Mouse (Mus musculus) hindbrain, embryonic 15.5 days (tissue): ENCODE measurements around the gene Babam2. TPM values are rescaled to one million over a fixed set of nuclear protein-coding genes. Genes with fewer than 3 reads are reported as not detected.
"Not testable (repeated sequence)": the region's sequence is repeated elsewhere in the genome, so short reads cannot be mapped to it uniquely, and the experiment has no call there.

Source experiments
- ATAC-seq: fragments of 200-750 bp; cut with Nextera tagmentation; 2 replicates; pipeline ENCODE4 v1.8.0; 2017; ENCODE audit warnings: low read depth, moderate number of reproducible peaks, moderate TSS enrichment; ENCODE audit not compliant: low FRiP score
- H3K27ac ChIP-seq: fragments of 300-500 bp; sonication (generic); replicated peaks from 2 replicates; pipeline ENCODE4 v1.5.1; 2015; ENCODE audit warnings: mild to moderate bottlenecking, inconsistent platforms
- H3K27me3 ChIP-seq: fragments of 300-500 bp; sonication (generic); 2 replicates; pipeline ENCODE4 v1.6.1; 2015; ENCODE audit warnings: control low read depth, inconsistent platforms
- H3K36me3 ChIP-seq: fragments of 300-500 bp; sonication (generic); 2 replicates; pipeline ENCODE4 v1.6.1; 2015; ENCODE audit warnings: control low read depth, inconsistent platforms
- H3K4me1 ChIP-seq: fragments of 300-500 bp; sonication (generic); replicated peaks from 2 replicates; pipeline ENCODE4 v1.6.1; 2015; ENCODE audit warnings: control low read depth, inconsistent platforms
- H3K4me2 ChIP-seq: fragments of 300-500 bp; sonication (generic); 2 replicates; pipeline ENCODE4 v1.6.1; 2015; ENCODE audit warnings: moderate library complexity, mild to moderate bottlenecking, inconsistent platforms
- H3K4me3 ChIP-seq: fragments of 300-500 bp; sonication (generic); 2 replicates; pipeline ENCODE4 v1.5.1; 2015; ENCODE audit warnings: mild to moderate bottlenecking, inconsistent platforms
- H3K9ac ChIP-seq: fragments of 300-500 bp; sonication (generic); 2 replicates; pipeline ENCODE4 v1.6.1; 2015; ENCODE audit warnings: inconsistent platforms
- H3K9me3 ChIP-seq: fragments of 300-500 bp; sonication (generic); 2 replicates; pipeline ENCODE4 v1.6.1; 2016; ENCODE audit warnings: control low read depth, inconsistent platforms
- WGBS: fragments of 180-500 bp; shearing (Covaris S2); methylation state at CpG from one replicate; pipeline ENCODE4 v1.1.7; 2015; 5-methylcytosine and 5-hydroxymethylcytosine counted together
- polyA plus RNA-seq: library from polyadenylated mRNA; unstranded; fragments of >200 nt; fragmentation: Nextera tagmentation; extraction: Ambion mirVana; gene quantifications from 2 replicates; pipeline ENCODE4 v1.2.1, GENCODE M21; 2015

The Babam2 gene
- polyA plus RNA-seq, 1 experiment from 2014 or later, result 52.8 TPM

DNA sequence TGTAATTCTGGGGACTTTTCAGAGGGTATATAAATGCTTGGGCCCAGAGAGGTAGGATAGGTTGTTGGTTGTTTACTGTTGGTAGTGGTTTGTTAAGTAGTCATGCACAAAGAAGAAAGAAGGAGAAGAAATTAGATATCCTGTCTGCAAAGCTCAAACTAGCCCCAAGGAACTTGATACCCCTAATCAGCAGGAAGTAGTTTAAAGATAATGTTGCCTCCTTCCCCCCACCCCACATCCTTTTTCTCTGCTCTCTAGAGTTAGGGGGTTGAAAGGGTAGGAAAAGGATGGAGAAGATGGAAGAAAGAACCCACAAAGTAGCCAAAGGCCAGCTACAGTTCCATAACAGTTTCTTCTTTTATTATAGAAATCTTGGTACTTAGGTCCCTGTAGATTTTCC, 99.5 kb downstream of the Babam2 start:
- no peaks in the 10 kb centered on the region for H3K9me3 ChIP-seq

GRCm38 (mm10) chr5:31804211-31804610, 106.7 kb downstream of the Babam2 start:
- not testable (repeated sequence) for ATAC-seq, H3K36me3 ChIP-seq, H3K27me3 ChIP-seq, H3K4me1 ChIP-seq, H3K4me3 ChIP-seq, H3K9me3 ChIP-seq, H3K9ac ChIP-seq, H3K4me2 ChIP-seq, H3K27ac ChIP-seq
- 92% methylated on average over 8 of the region's 8 CpGs for WGBS

More for the DNA sequence above, 99.5 kb downstream of the Babam2 start:
- H3K4me2 ChIP-seq, result no peak overlapping the region
- no peak overlapping the region for H3K9ac ChIP-seq
- no peak for ATAC-seq
- no peak overlapping the region for H3K4me3 ChIP-seq
- H3K27me3 ChIP-seq, result no peaks in the 10 kb centered on the region
- no peak overlapping the region for H3K27ac ChIP-seq
- no peaks in the 10 kb centered on the region for H3K4me1 ChIP-seq
- H3K36me3 ChIP-seq, result no peaks in the 10 kb centered on the region

- 77% methylated on average over 8 of the region's 8 CpGs for whole genome bisulfite sequencing
- Histone ChIP-seq H3K4me1 (no peaks in the 10 kb centered on the region), H3K9me3 (no peaks in the 10 kb centered on the region), H3K36me3 (no peaks in the 10 kb centered on the region), H3K27me3 (no peaks in the 10 kb centered on the region), H3K27ac (no peak overlapping the region), H3K9ac (no peak overlapping the region), H3K4me3 (no peak overlapping the region), H3K4me2 (no peak overlapping the region)
- ATAC-seq, result no peak
Observed at GRCm38 (mm10) chr5:31804751-31805150, 107.3 kb downstream of the Babam2 start.

DNA sequence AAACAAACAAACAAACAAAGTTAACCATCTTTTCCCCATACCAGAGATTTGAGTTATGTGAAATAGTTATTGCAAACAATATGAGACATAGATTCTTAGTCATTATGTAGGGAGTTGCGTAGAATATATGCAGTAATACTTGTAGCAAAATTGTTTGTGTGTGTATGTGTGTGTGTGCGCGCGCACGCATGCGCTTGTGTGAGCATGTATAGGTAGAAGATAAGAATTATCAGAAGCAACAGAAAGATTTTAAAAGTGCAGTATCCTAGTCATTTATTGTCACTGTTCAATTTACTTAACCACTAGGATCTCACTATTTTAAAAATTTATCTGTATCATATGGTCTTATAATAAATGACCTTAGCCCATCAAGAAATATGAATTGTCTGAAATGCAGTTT, 109.8 kb downstream of the Babam2 start:
- ATAC-seq, result no peak
- Histone ChIP-seq H3K4me3 (no peak overlapping the region), H3K27ac (no peak overlapping the region), H3K27me3 (no peaks in the 10 kb centered on the region), H3K9me3 (no peaks in the 10 kb centered on the region), H3K4me2 (no peak overlapping the region), H3K4me1 (no peaks in the 10 kb centered on the region; the same call in 1 of the 2 replicates), H3K9ac (no peak overlapping the region), H3K36me3 (no peaks in the 10 kb centered on the region)
- WGBS, result 98% methylated on average over 6 of the region's 6 CpGs

DNA sequence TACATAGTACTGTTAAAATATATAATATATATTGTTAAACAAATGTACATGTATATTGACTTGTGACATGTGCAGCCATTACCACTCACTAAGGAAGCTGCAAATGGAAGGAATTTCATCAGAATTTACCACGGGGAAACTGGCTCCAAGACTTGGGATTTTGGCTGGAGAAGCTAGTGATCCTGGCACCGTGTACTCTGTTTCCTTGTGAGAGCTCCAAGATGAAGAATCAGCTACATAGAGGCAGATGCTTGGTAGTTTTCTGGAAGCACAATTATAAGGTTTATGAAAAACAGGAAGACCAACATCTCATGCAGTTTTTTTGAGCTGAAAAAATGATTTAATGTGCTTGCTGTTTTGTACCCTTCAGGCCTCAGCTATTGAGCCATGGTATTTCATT, 110.8 kb downstream of the Babam2 start:
- Histone ChIP-seq H3K9ac (no peak overlapping the region), H3K4me2 (no peak overlapping the region), H3K4me1 (no peaks in the 10 kb centered on the region; the same call in 1 of the 2 replicates), H3K4me3 (no peak overlapping the region), H3K9me3 (no peaks in the 10 kb centered on the region), H3K27ac (no peak overlapping the region), H3K36me3 (no peaks in the 10 kb centered on the region), H3K27me3 (no peaks in the 10 kb centered on the region)
- no peak for ATAC-seq
- 71% methylated on average over 2 of the region's 2 CpGs for WGBS

DNA sequence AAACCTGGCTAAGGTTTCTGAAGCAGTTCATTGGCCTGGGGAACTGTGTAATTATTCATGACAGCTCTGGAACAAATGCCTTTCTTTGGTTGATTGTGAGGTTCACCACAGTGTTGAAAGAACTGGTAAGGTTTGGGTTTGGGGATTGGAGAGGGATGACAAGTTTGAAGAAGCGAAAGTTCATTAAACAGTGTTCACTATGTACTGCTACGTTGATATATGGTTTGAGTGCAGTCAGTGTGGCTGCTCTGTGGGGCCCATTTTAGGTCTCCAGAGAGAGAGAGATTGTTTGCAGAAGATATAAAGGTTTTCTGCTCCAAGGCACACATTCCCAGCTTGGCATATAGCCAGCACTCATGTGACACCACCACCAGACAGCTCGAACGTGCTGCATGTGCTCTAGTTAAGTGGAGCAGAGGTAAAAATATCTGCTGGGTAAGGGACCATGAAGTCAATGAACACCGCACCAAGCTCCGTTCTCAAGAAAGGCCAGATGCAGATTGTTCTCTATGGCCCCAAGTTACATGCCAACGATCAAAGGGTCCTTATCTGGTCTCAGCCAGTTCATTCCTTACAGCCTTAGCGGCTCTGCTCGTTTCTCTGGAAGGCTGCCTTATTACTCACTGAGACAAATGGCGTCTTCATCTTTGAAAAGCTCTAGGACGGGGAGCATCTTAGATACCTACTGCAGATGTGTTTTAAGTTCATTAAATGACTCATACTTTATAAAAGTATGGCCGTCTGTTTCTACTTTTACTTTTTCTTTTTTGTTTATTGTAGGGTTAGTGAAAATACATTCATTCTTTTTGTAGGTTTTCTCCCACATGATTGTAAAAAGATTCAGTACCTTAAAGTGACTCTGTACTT, 113.5 kb downstream of the Babam2 start:
- WGBS, result 51% methylated on average over 12 of the region's 12 CpGs
- ATAC-seq, result no peak

GRCm38 (mm10) chr5:31811663-31812001, 114.1 kb downstream of the Babam2 start:
- H3K4me2 ChIP-seq, result no peak overlapping the region
- 83% methylated on average over 1 of the region's 1 CpGs for WGBS
- no peak for ATAC-seq
- H3K4me1 ChIP-seq, result no peaks in the 10 kb centered on the region; the same call in 1 of the 2 replicates
- H3K9me3 ChIP-seq, result no peaks in the 10 kb centered on the region
- no peaks in the 10 kb centered on the region for H3K36me3 ChIP-seq
- H3K27me3 ChIP-seq, result no peaks in the 10 kb centered on the region
- H3K4me3 ChIP-seq, result no peak overlapping the region
- H3K9ac ChIP-seq, result no peak overlapping the region
- no peak overlapping the region for H3K27ac ChIP-seq

More for the DNA sequence above, 113.5 kb downstream of the Babam2 start:
- Histone ChIP-seq H3K4me3 (no peak overlapping the region), H3K4me1 (no peaks in the 10 kb centered on the region; the same call in 1 of the 2 replicates), H3K27ac (no peak overlapping the region), H3K9me3 (no peaks in the 10 kb centered on the region), H3K4me2 (no peak overlapping the region), H3K9ac (no peak overlapping the region), H3K36me3 (no peaks in the 10 kb centered on the region), H3K27me3 (no peaks in the 10 kb centered on the region)

DNA sequence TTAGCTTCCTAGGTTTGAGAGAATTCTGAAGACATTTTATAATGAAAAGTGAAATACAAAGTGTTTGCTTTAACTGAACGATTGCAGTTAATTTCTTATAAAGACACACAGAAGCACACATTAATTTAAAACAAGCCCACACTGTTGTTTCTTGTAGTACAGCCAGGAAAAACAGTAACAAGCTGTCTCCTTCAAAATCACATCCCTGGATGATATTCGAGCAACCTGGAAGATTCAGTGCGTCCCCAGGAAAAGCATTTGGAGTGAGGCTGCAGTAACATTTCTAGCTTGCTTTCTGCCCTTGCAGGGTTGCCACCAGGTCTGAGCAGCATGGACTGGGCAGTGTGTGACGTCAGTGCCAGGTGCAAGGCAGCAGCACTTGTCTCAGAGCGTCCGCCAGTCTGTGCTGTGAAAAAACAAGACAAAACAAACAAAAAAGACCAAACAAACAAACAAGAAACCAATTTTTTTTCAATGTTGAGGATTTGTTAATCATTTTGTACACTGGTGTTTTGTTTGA, 115.7 kb downstream of the Babam2 start:
- H3K4me1 ChIP-seq, result no peaks in the 10 kb centered on the region; the same call in 1 of the 2 replicates
- no peak overlapping the region for H3K4me3 ChIP-seq
- H3K9me3 ChIP-seq, result no peaks in the 10 kb centered on the region
- no peaks in the 10 kb centered on the region for H3K27me3 ChIP-seq
- 83% methylated on average over 6 of the region's 6 CpGs for WGBS
- H3K4me2 ChIP-seq, result no peak overlapping the region
- no peak overlapping the region for H3K27ac ChIP-seq
- no peak overlapping the region for H3K9ac ChIP-seq
- ATAC-seq, result no peak
- no peaks in the 10 kb centered on the region for H3K36me3 ChIP-seq

GRCm38 (mm10) chr5:31814068-31814467, 116.6 kb downstream of the Babam2 start:
- 95% methylated on average over 4 of the region's 4 CpGs for WGBS
- no peaks in the 10 kb centered on the region for H3K27me3 ChIP-seq
- H3K4me3 ChIP-seq, result no peak overlapping the region
- H3K4me2 ChIP-seq, result no peak overlapping the region
- ATAC-seq, result no peak
- H3K27ac ChIP-seq, result no peak overlapping the region
- H3K9me3 ChIP-seq, result no peaks in the 10 kb centered on the region
- no peaks in the 10 kb centered on the region for H3K36me3 ChIP-seq
- H3K9ac ChIP-seq, result no peak overlapping the region
- no peaks in the 10 kb centered on the region; the same call in 1 of the 2 replicates for H3K4me1 ChIP-seq

DNA sequence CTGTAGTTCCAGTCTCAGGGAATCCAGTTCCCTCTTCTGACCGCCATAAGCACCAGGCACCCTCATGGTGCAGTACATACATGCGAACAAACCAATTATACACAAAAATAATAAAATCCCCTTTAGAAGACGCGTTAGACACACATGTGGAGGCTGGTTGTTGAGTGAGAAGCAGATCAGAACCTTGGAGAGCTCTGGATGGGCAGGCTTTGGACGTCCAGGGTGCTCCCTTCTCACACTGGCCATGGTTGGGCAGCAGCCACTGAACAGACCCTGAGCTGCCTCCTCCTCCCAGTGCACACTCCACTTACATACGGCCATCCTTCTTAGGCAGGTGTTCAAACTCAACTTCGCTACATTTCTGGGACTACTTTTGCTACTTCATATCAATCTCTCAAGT, 117.6 kb downstream of the Babam2 start:
- Histone ChIP-seq H3K9me3 (no peaks in the 10 kb centered on the region), H3K4me3 (no peak overlapping the region), H3K4me2 (no peak overlapping the region), H3K4me1 (no peaks in the 10 kb centered on the region; the same call in 1 of the 2 replicates), H3K9ac (no peak overlapping the region), H3K27me3 (no peaks in the 10 kb centered on the region), H3K36me3 (no peaks in the 10 kb centered on the region), H3K27ac (no peak overlapping the region)
- 80% methylated on average over 7 of the region's 7 CpGs for WGBS
- ATAC-seq, result no peak

- no peak overlapping the region for H3K4me2 ChIP-seq
- H3K9me3 ChIP-seq, result no peaks in the 10 kb centered on the region
- H3K4me1 ChIP-seq, result no peaks in the 10 kb centered on the region; the same call in 1 of the 2 replicates
- ATAC-seq, result no peak
- H3K27ac ChIP-seq, result no peak overlapping the region
- H3K9ac ChIP-seq, result no peak overlapping the region
- H3K27me3 ChIP-seq, result no peaks in the 10 kb centered on the region
- H3K36me3 ChIP-seq, result no peaks in the 10 kb centered on the region
- no peak overlapping the region for H3K4me3 ChIP-seq
- WGBS, result 81% methylated on average over 1 of the region's 1 CpGs
Observed at GRCm38 (mm10) chr5:31816082-31816481, 118.6 kb downstream of the Babam2 start.

- ATAC-seq, result no peak
- 85% methylated on average over 3 of the region's 3 CpGs for WGBS
- Histone ChIP-seq H3K27ac (no peak overlapping the region), H3K4me2 (no peak overlapping the region), H3K36me3 (no peaks in the 10 kb centered on the region), H3K9me3 (no peaks in the 10 kb centered on the region), H3K4me3 (no peak overlapping the region), H3K9ac (no peak overlapping the region), H3K27me3 (no peaks in the 10 kb centered on the region), H3K4me1 (no peaks in the 10 kb centered on the region)
Observed at GRCm38 (mm10) chr5:31820801-31821200, 123.3 kb downstream of the Babam2 start.
